Mouse (Mus musculus) embryonic stem cell, embryonic (primary cell): ENCODE measurements at regions not wholly inside any gene's neighbourhood (a gene's known extent, or its start where the extent isn't known, plus 50 kb on each side); places are given as distances from the start of the nearest gene placed in this dataset.
"Not testable (repeated sequence)": the region's sequence is repeated elsewhere in the genome, so short reads cannot be mapped to it uniquely, and the experiment has no call there.

Experiments used
- CTCF ChIA-PET, 4 experiments: fragments of 300-600 bp in 2 of 4; fragments of 350-600 bp in 2 of 4; sonication (Branson Sonifier 250); formaldehyde crosslinking; loops; one replicate each; lab custom pipeline; 2022; ENCODE audit warnings: inconsistent platforms in 2 of 4; lab: Charles Lee
- POLR2A ChIA-PET, 4 experiments: fragments of 300-600 bp in 2 of 4; fragments of 350-600 bp in 2 of 4; sonication (Branson Sonifier 250); formaldehyde crosslinking; loops; one replicate each; lab custom pipeline; 2022; ENCODE audit warnings: antibody characterized with exemption in 4 of 4, inconsistent platforms in 1 of 4; lab: Charles Lee

DNA sequence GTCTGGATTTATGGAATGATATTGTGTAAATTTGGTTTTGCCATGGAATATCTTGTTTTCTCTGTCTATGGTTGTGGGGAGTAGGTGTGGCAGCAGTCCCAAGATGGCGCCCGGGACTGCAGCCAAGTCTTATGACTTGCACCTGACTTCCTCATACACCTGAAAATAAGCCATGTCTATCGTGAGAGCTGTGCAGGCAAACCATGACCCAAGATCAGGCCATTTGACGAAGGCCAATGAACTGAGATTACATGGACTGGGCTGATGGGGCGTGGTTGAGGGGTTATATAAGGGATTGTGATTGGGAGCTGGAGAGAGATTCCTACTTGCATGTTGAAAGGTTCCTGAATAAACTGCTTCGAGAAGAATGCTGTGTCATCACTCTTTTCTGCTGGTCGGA, 139.5 kb downstream of the Slc6a15 start:
- POLR2A ChIA-PET, CTCF ChIA-PET: not testable (repeated sequence)

DNA sequence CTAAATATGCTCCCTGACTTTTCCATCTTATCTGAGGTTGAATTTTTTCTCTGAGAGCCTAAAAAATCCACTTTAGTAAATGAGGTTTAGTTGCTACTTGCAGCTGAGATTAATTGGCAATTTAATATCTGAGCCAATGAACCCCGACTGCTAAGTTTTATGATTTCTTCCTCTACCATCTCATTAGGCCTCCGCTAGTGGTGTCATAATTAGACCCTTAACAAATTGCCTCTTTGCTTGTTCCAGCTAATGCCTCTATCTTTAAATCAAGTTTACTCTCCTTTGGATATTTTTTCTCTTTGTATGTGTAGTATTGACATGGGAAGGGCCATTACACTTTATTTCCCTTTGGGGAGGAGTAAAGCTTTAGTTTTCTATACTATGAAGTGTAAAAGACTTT, 176.9 kb downstream of the Slc6a15 start:
- POLR2A ChIA-PET = no interaction called here
- CTCF ChIA-PET = no interaction called here

DNA sequence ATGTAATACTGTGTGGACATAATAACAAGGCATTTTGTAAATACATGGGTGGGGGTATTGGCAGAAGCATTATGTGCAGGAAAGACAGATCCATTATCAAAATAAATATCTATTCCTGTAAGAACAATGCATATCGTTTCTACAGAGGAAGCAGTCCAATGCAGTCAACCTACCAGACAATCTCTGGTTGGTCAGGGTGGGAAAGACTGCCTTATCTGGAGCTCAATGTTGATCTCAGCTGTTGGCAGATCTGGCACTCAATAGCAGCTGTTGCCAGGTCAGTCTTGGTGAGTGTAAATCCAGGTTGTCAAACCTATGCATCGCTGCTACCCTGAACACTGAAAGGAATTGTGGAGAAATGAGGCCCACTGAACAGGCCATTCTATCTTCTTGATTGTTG, 181.9 kb downstream of the Slc6a15 start:
- ChIA-PET POLR2A (no interaction called here), CTCF (no interaction called here)

DNA sequence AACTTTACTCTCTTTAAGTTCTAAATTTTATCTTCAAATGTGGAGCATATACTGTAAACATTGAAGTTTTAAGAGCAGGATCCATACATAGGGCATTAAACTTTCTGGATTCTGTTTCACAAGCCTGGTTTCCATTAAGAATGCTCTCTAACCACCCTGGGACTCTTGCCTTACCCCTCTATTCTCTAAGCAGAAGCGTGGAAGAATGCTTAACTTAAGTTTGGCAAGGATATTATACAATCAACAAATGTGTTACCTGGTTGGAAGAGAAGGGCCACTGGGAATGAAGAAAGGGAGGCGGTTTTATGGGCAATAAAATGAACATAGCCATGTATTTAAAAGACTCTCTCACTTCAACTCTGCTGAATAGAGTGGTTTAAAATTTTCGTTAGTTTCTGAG, 217.5 kb downstream of the Slc6a15 start:
- CTCF ChIA-PET = no interaction called here

DNA sequence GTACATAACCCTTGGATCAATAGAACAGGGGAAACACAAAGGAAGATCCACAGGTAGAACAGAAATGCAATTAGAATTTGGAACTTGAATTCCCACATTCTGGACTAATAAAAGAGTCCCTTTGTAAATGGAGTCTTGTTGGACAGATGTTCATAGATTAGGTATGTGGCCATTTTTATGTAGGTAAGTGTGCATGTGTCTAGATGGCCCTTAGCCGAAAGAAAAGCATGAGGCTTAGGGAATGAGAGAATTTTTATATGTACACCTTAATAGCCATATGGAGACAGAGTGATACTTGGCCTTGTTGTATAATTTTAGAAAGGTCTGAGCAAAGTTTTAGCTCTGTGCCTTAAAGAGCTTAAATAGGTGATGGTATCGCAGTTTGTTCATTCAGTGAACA, 217.9 kb downstream of the Slc6a15 start:
- ChIA-PET CTCF (no interaction called here), POLR2A (no interaction called here)

More for the DNA sequence above, 217.5 kb downstream of the Slc6a15 start:
- POLR2A ChIA-PET = no interaction called here

DNA sequence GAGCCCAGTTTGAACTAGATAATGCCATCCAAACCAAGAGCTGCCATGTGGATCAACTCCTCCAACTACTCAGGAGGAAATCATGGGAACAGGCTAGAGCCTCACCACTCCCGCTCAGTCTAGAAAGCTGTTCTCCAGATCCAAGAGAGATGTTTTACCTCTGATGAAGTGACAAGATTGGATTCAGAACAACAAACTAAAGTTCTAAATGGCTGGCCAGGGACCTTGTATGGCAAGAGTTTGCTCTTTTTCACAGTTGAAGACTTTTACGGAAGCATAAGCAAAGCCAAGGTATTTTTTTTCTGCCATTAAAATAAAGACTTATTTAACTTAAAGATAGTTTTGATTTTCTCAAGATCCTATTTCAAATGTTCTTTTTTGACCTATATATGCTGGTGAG, 224.4 kb downstream of the Slc6a15 start:
- CTCF ChIA-PET = no interaction called here
- POLR2A ChIA-PET = no interaction called here

DNA sequence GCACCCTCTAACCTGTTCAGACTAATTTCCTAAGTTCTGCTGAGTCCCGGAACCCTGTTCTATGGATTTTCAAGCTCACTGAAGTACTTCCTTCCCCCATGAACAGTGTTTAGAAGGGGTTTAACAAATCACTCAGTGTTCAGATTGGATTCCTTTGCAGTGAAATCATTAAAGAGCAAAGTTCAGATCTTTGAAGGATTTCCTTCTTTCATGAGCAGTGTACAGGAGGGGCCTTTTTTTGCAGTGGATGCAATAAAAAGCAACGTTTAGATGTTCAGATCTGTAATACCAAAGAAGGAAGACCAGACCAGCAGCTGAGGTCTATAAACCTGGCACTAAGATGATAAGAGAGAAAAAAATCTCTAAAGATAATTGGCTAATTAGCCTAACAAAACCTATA, 273.6 kb downstream of the Slc6a15 start:
- ChIA-PET POLR2A (no interaction called here), CTCF (no interaction called here)

DNA sequence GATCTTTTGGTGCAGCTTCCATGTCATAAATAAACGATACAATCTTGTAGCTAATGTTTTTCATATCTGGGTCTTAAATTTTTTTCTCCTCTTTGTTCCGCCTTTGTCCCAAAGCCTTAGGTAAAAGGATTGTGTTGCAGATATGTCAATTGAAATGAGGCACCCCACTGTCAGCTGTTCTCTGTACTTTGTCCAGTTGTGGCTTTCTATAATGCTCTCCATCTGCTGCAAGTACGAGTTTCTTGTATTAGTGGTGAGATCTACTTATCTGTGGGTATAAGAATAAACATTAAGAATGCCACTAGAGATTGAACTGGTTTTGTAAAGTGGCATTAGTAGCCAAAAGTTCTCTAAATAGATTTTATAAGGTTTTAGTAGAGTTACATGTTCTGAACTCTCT, 282.3 kb downstream of the Slc6a15 start:
- POLR2A ChIA-PET = no interaction called here
- CTCF ChIA-PET = no interaction called here

DNA sequence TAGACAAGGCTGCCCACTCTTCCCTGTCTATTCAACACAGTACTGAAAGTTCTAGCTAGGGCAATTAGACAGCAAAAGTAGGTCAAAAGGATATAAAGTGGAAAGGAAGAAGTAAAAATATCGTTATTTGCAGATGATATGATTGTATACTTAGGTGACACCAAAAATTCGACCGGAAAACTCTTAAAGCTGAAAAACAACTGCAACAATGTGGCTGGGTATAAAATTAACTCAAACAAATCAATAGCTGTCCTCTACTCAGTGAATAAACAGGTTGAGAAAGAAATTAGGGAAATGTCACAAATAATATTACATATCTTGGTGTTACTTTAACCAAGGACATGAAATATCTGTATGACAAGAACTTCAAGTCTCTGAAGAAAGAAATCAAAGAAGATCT, 305.5 kb downstream of the Slc6a15 start:
- ChIA-PET CTCF (no interaction called here), POLR2A (no interaction called here)

DNA sequence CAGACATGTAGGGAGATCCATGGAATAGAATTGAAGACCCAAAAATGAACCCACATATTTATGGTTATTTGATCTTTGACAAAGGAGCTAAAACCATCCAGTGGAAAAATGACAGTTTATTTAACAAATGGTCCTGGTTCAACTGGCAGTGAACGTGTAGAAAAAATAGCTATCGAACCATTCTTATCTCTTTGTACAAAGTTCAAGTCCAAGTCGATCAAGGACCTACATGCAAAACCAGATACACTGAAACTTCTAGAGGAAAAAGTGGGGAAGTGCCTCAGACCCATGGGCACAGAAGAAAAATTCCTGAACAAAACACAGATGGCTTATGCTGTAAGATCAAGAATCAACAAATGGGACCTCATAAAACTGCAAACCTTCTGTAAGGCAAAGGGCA, 306.2 kb downstream of the Slc6a15 start:
- ChIA-PET POLR2A (no interaction called here), CTCF (no interaction called here)

DNA sequence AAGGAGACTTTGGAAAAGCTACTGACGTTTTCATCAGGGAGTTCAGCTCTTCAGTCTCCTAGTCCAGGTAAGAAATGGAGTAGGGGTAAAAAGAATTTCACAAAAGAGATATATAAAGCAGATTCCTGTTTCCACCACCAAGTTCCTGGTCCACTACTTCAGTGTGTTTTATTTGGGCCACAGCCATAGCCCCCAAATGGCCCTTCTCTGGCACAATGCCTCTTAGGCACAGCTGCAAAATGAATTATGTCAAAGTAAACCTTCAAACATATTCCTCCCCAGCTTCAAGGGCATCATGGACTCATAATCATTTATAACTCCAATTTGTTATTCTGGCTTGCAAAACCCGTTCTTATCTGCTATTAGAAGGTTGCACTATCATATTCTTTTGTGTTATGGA, 325.1 kb downstream of the Slc6a15 start:
- ChIA-PET POLR2A (no interaction called here), CTCF (no interaction called here)

DNA sequence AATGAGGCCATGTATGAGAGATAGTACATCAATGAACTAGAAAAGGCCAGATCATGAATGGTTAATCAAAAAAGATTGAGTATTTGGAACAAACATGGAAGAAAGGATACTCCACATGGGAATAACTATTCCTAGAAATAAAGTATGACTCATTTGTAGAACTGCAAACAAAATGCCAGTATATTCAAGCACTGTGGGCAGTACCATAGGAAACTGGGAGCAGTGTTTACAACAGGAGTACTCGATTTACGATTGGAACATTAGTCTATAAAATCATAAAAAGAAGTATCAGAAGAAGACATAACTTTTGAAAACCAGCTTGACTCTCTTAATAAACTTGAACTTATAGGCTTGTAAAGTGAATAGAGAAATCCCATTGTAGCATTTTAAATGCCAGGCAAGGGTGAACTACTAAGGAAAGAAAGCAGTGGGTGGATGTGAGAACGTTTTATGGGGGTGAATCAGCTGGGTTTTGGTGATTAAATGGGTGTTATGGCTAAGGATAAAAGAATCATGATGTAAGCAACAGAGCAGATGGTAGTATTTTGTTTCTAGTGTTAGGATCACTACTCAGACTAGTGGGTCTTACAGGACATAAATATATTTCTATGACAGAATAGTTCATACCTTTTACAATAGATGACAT, 347.6 kb downstream of the Slc6a15 start:
- ChIA-PET POLR2A (no interaction called here), CTCF (no interaction called here)

DNA sequence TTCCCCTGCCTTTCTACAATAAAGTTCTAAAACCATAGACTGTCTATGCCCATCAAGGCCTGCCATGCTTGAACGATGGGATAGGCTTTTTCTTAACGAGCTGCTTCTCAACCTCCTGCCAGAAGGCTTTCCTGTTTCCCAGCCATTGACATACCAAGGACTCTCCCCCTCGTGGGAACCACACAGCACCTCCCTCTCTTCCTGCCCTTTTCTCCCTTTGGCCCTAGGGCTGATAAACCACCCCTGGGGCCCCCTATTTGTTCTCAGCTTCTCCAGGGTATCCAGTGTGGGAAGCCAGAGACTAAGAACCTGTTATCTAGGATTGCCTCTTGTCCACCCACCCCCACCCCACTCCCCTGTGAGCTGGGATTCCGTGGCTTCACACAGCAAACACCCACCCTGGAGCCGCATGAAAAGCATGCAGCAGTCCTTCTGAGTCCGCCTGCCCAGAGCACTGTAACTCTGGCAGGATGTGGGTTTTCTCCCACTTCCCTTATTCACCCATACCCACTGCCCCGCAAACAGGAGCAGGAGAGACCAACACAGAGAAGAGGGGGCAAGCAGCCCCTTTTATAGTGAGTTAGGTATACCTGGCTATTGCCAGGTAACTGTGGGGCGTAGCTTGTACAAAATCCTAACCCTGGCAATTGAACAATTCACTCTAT, 351.5 kb downstream of the Slc6a15 start:
- ChIA-PET CTCF (no interaction called here), POLR2A (no interaction called here)

DNA sequence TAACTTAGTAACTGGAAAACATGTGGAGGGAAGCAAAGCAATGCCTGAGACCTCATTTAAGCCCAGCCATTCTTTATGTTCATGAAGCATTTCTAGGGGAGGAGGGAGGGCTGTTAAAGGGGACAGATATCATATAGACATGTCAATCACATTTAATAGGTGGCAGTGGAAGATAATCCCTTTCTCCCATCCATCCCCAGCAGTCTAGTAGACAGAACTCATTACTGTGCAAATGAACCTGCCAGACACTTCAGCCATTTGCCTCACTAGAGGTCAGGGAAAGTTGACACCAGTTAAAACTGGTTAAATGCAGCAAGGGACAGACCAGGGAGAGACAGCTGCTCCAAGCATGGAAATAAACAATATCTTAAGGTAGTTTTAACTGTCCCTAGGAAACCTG, 359.1 kb downstream of the Slc6a15 start:
- CTCF ChIA-PET = no interaction called here
- POLR2A ChIA-PET = no interaction called here

DNA sequence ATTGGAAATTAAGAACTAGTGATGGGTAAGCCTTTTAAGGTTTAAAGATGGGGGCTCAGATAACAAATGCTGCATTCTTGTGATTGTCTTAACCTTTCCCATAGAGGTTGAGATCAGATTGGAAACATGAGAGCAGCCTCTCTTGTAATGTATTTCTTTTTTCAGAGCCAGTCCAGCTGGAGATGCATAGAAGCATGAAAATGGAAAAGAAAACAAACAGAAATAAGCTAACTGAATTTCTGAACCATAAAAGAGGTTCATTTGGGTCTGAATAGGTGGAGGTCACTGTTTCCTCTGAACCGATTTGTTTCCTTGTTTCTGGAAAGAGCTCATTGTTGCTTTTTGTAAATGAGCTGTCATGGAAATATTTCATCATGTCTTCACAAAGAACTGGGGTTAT, 363.9 kb downstream of the Slc6a15 start:
- POLR2A ChIA-PET = no interaction called here
- CTCF ChIA-PET = no interaction called here

DNA sequence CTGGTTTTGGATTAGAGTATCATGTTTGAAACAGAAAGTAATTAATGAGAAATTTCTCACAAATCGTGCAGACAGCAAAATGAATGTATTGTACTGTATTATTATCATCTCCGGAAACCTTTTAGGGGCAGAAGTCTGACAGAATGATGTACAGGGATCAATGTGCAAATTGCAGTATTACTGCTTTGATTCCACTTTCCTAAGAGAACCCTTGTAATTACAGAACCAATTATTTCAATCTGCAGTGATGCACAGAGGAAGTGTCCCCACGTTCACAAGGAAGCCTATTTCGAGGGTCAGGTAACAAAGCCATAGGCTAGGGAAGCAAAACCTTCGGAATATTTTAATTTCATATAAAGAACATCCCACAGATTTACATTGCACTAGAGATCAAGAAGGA, 364.4 kb downstream of the Slc6a15 start:
- ChIA-PET POLR2A (no interaction called here), CTCF (no interaction called here)

DNA sequence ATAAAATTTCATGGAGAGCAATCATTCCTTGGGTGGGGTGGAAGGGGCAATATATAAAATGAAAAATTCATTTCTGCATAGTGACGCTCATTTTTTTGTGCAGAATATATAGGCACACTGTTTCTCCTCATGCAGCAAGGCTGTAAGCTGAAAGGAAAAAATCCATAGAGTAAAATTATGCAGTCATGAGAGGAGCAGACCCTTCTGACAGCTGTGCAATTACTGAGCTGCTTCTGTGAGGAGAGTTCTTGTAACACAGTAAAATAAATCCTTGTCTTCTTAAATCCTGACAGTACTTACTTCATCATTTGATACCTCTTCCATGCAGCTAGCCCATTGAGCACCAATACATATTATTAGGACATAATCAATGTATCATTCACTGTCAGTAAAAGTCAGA, 362.7 kb upstream of the Gm21293 start:
- POLR2A ChIA-PET = no interaction called here
- CTCF ChIA-PET = no interaction called here

DNA sequence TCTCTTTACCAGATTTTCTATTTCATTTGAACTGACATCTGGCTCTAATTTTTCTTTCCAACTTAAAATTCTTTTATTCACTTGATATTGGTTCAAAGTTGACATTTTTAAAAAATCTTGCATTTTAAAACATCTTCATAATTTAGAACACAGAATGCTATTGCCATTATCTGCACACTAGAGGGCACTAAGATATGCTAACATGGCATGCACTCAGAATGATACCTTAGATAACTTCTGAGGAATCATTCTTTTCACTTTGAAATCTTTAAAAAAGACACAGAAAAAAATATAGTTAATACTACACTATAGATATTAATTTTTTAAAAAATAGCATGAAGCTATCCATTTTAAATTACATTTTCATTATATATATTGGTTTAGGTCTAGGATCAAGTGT, 357.9 kb upstream of the Gm21293 start:
- ChIA-PET CTCF (no interaction called here), POLR2A (no interaction called here)

DNA sequence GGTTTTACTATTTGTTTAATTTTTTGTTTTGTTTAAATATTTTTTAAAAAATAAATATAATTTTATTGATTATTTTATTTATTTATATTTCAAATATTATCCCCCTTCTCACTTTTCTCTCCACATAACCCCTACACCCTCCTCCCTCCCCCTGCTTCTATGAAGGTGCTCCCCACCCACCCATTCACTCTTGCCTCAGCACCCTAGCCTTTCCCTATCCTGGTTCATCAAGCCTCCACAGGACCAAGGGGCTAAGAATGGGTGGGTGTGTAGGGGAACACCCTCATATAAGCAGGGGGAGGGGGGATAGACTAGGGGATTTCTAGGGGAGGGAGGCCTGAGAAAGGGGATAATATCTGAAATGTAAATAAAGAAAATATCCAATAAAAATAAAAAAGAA, 313.7 kb upstream of the Gm21293 start:
- CTCF ChIA-PET = no interaction called here
- POLR2A ChIA-PET = no interaction called here

DNA sequence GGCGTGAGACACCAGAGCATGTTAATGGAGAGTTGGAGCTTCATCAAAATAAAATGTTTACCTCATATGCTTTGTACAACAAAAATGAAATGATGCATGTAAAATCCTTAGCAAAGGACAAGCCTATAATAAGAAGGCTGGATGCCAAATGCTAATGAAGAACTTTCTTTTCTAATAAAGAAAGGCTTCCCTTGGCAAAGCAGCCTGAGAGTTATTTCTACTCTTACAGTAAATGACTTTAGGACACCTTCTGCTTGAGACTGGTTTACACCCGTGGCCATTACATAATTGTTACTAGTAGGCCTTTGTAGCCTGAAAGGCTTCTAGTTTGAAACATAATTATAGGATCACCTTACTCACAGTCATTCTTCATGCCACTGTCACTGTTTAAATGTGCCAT, 310.7 kb upstream of the Gm21293 start:
- ChIA-PET CTCF (no interaction called here), POLR2A (no interaction called here)

DNA sequence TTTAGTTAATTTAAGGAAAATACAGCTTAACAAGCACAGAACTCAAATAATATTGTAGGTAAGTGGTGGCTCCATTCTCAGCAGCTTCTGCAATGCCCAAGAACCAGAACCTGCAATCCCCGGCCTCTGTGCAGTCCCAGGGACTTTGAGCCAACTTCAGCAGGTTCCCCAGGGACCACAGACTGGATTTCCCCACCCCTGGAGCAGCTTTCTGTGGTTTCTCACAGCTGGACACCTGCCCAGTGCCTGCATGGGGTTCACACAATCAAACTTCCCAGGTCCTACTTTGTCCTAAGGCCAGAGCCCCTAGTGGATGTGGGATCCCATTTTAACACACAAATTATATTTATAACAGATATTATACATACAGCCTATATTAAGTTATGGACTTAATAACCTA, 287.6 kb upstream of the Gm21293 start:
- ChIA-PET POLR2A (no interaction called here), CTCF (no interaction called here)

DNA sequence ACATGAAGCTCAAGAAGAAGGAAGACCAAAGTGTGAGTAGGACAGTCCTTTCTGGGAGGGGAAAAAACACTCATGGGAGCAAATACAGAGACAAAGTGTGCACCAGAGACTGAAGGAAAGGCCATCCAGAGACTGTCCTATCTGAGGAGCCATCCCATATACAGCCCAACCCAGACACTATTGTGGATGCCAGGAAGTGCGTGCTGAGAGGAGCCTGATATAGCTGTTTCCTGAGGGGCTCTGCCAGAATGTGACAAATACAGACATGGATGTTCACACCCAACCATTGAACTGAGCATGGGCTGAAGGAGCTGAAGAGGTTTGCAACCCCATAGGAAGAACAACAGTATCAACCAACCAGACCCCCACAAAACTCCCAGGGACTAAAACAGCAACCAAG, 281.9 kb upstream of the Gm21293 start:
- POLR2A ChIA-PET = interaction anchor here in 1 of 4 experiments (0.6 kb wide), 1 partner anchor 585 kb away, joined by 5 read pairs; no protein-coding TSS in a partner anchor
- CTCF ChIA-PET = no interaction called here
